Mouse (Mus musculus): ENCODE results near the gene Gns.

DNA sequence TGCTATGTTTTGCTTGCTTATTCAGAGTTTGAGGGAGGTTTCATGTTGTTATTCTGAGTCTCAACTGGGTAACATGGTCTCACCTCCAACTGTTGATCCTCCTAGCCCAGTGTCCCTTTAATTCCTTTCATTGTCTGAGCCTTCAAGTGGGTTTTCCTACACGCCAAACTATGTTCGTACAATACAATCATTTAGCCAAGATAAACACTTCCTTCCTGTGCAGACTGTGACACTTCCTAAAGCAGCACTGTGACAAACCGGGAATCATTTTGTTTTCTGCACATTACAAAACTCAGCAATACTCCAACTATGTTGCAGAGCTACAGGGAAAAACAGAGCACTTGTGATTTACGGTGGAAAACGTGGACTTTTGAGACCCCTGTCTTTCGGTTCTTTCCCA lies 21.0 kb upstream of the Gns start:
- no peak for TF ChIP-seq POLR2A (IDR thresholded peaks at IDR 0.05; ENCODE audit: low read depth, low read length)
- TF ChIP-seq CTCF (IDR thresholded peaks at IDR 0.05; ENCODE audit: borderline replicate concordance, insufficient read depth, low read length), result no peak

Measured in embryonic fibroblast, embryonic 13.5 days (primary cell).